In the genomic region with DNA sequence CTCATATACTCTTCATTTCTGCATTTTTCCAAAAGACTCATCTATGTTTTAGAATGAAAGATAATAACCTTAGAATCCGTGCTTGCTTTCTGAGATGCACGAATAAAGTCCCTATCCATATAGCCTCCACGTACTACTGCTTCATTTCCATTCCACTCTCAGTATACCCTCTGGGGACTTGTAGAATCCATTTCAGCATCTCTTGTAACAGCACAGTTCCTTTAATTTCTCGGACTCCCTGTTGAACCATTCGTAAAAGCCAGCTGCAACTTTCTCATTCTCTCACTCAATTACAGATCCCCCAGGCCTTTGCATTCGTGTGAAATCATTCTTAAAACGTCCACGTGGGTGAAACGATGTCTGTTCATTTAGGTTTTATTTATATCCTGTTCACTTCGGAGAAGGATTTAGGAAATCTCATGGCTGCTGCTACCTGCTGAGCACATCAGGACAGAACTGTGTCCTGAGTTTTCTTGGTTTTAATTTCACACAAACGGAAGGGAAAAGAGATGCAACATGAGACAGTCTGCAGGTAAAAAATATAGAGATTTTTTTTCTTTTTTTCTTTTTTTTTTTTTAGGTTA, we compare ENCODE assay signal across 29 mouse cellular contexts.
DNase-seq lines count a peak whose midpoint lies in the region; ATAC-seq lines count a peak whose summit lies in the region.
"Had no signal": no experiment of that assay in that cellular context is flagged by ENCODE, and none has a peak within 500 bp of the region (broad histone marks: within the 10 kb centered on the region; RNA-seq: fewer than 3 reads in every experiment).

No protein-coding gene starts in this region.

- H3K4me1 ChIP-seq in forebrain, embryonic 14.5 days (ENCODE audit: control insufficient read depth, insufficient read depth, low read length): no peaks in the 10 kb centered on the region
- H3K4me1 ChIP-seq in forebrain, embryonic 16.5 days (replicated peaks; ENCODE audit: control insufficient read depth, insufficient read depth, low read length): no peaks in the 10 kb centered on the region
- H3K4me1 ChIP-seq in limb, embryonic 12.5 days (replicated peaks): peaks cover 4% of the 10 kb centered on the region
- 0 out of 2 replicates have a peak, but pooled peaks cover 6% of the 10 kb centered on the region for H3K4me1 ChIP-seq in limb, embryonic 10.5 days
- H3K4me1 ChIP-seq in neural tube, embryonic 15.5 days: peaks cover 8% of the 10 kb centered on the region; the same call in 1 of the 2 replicates
- H3K4me1 ChIP-seq: embryonic facial prominence, embryonic 15.5 days; forebrain, embryonic 12.5 days; kidney, embryonic 15.5 days had no signal

- DNase-seq in forebrain, embryonic 14.5 days (ENCODE audit: low spot score): peak; percentile 16
- DNase-seq in limb, embryonic 10.5 days (ENCODE audit: low spot score): no peak
- DNase-seq in retina, postnatal 1 day: peak; percentile 7
- DNase-seq in retina, embryonic 14.5 days (ENCODE audit: low spot score): no peak
- DNase-seq in cerebellum, adult 8-10 months: no peak
- DNase-seq: adrenal gland, postnatal 14 days; cerebellum, adult 11-12 months; cerebellum, postnatal 10 days; gastrocnemius, adult 2 months; gastrocnemius, postnatal 36 days; heart, adult 18-20 months; kidney, adult 18-20 months; kidney, postnatal 25 days; liver; lung, adult 2 months; lung, postnatal 10 days; spleen, adult 18-20 months; thymus, postnatal 25 days had no signal

- H3K27me3 ChIP-seq in forebrain, embryonic 14.5 days (replicated peaks; ENCODE audit: control insufficient read depth, insufficient read depth, low read length): no peaks in the 10 kb centered on the region
- H3K27me3 ChIP-seq in forebrain, embryonic 16.5 days (replicated peaks; ENCODE audit: control insufficient read depth, insufficient read depth, low read length): no peaks in the 10 kb centered on the region
- no peaks in the 10 kb centered on the region for H3K27me3 ChIP-seq in limb, embryonic 12.5 days
- no peaks in the 10 kb centered on the region for H3K27me3 ChIP-seq in limb, embryonic 10.5 days (ENCODE audit: low read depth, poor library complexity, severe bottlenecking)
- H3K27me3 ChIP-seq in neural tube, embryonic 15.5 days (replicated peaks): no peaks in the 10 kb centered on the region
- H3K27me3 ChIP-seq: embryonic facial prominence, embryonic 15.5 days; forebrain, embryonic 12.5 days; kidney, embryonic 15.5 days had no signal

- ATAC-seq in forebrain, embryonic 14.5 days: no peak
- ATAC-seq in forebrain, embryonic 16.5 days: no peak
- ATAC-seq in limb, embryonic 12.5 days (ENCODE audit: insufficient number of reproducible peaks, insufficient read depth, low FRiP score, low TSS enrichment, low read depth): peak; percentile 68; the same call in 1 of the 2 replicates
- ATAC-seq in neural tube, embryonic 15.5 days (ENCODE audit: low FRiP score): peak; percentile 79

- H3K9me3 ChIP-seq in forebrain, embryonic 14.5 days (replicated peaks; ENCODE audit: control insufficient read depth, low read length): no peaks in the 10 kb centered on the region
- H3K9me3 ChIP-seq in forebrain, embryonic 16.5 days (ENCODE audit: control insufficient read depth, low read length): no peaks in the 10 kb centered on the region
- H3K9me3 ChIP-seq in limb, embryonic 12.5 days: no peaks in the 10 kb centered on the region
- H3K9me3 ChIP-seq in limb, embryonic 10.5 days (replicated peaks): no peaks in the 10 kb centered on the region
- no peaks in the 10 kb centered on the region for H3K9me3 ChIP-seq in neural tube, embryonic 15.5 days (replicated peaks)
- H3K9me3 ChIP-seq: embryonic facial prominence, embryonic 15.5 days; forebrain, embryonic 12.5 days; kidney, embryonic 15.5 days had no signal

- no peaks in the 10 kb centered on the region for H3K36me3 ChIP-seq in forebrain, embryonic 14.5 days (ENCODE audit: control insufficient read depth, insufficient read depth, low read length)
- H3K36me3 ChIP-seq in forebrain, embryonic 16.5 days (ENCODE audit: control insufficient read depth, insufficient read depth): no peaks in the 10 kb centered on the region
- H3K36me3 ChIP-seq in limb, embryonic 12.5 days: no peaks in the 10 kb centered on the region
- no peaks in the 10 kb centered on the region for H3K36me3 ChIP-seq in limb, embryonic 10.5 days
- H3K36me3 ChIP-seq in neural tube, embryonic 15.5 days: no peaks in the 10 kb centered on the region
- H3K36me3 ChIP-seq: embryonic facial prominence, embryonic 15.5 days; forebrain, embryonic 12.5 days; kidney, embryonic 15.5 days had no signal

- no peak overlapping the region for H3K4me2 ChIP-seq in forebrain, embryonic 14.5 days (ENCODE audit: low read length)
- no peak overlapping the region for H3K4me2 ChIP-seq in forebrain, embryonic 16.5 days (ENCODE audit: low read length)
- H3K4me2 ChIP-seq in limb, embryonic 12.5 days: peak overlapping the region; percentile 3
- H3K4me2 ChIP-seq in neural tube, embryonic 15.5 days: peak overlapping the region; percentile 23; the same call in 1 of the 2 replicates
- H3K4me2 ChIP-seq: embryonic facial prominence, embryonic 15.5 days; forebrain, embryonic 12.5 days; heart, embryonic 11.5 days; kidney, embryonic 15.5 days had no signal

- H3K4me3 ChIP-seq in forebrain, embryonic 14.5 days (ENCODE audit: low read depth, low read length): no peak overlapping the region
- no peak overlapping the region for H3K4me3 ChIP-seq in forebrain, embryonic 16.5 days (replicated peaks; ENCODE audit: low read length)
- H3K4me3 ChIP-seq in limb, embryonic 12.5 days (replicated peaks): no peak overlapping the region
- no peak overlapping the region for H3K4me3 ChIP-seq in limb, embryonic 10.5 days
- no peak overlapping the region for H3K4me3 ChIP-seq in neural tube, embryonic 15.5 days (replicated peaks)
- H3K4me3 ChIP-seq: embryonic facial prominence, embryonic 15.5 days; forebrain, embryonic 12.5 days; gastrocnemius, adult 2 months; kidney, embryonic 15.5 days; layer of hippocampus, adult 2 months; left cerebral cortex, adult 2 months had no signal

- H3K9ac ChIP-seq in forebrain, embryonic 14.5 days (ENCODE audit: low read length): no peak overlapping the region
- H3K9ac ChIP-seq in forebrain, embryonic 16.5 days (replicated peaks; ENCODE audit: low read depth, low read length): no peak overlapping the region
- H3K9ac ChIP-seq in limb, embryonic 12.5 days (replicated peaks): no peak overlapping the region
- H3K9ac ChIP-seq in neural tube, embryonic 15.5 days (replicated peaks): no peak overlapping the region
- H3K9ac ChIP-seq: embryonic facial prominence, embryonic 15.5 days; forebrain, embryonic 12.5 days; kidney, embryonic 15.5 days; liver, embryonic 14.5 days had no signal

- no peak overlapping the region for H3K27ac ChIP-seq in forebrain, embryonic 14.5 days (ENCODE audit: low read depth, low read length)
- H3K27ac ChIP-seq in forebrain, embryonic 16.5 days (ENCODE audit: low read length): no peak overlapping the region
- no peak overlapping the region for H3K27ac ChIP-seq in limb, embryonic 12.5 days
- no peak overlapping the region for H3K27ac ChIP-seq in limb, embryonic 10.5 days
- no peak overlapping the region for H3K27ac ChIP-seq in neural tube, embryonic 15.5 days (replicated peaks)
- H3K27ac ChIP-seq: embryonic facial prominence, embryonic 15.5 days; forebrain, embryonic 12.5 days; gastrocnemius, adult 2 months; kidney, embryonic 15.5 days; layer of hippocampus, adult 2 months; left cerebral cortex, adult 2 months; liver, embryonic 14.5 days; macrophage had no signal

- 55% methylated on average over 11 of the region's 11 CpGs for WGBS in forebrain, embryonic 14.5 days
- WGBS in forebrain, embryonic 16.5 days: 55% methylated on average over 11 of the region's 11 CpGs
- 28% methylated on average over 11 of the region's 11 CpGs for WGBS in limb, embryonic 12.5 days
- WGBS in limb, embryonic 10.5 days: 71% methylated on average over 11 of the region's 11 CpGs
- 31% methylated on average over 11 of the region's 11 CpGs for WGBS in neural tube, embryonic 15.5 days

Comparison
In these comparisons a context has a peak if more than half of its experiments do, and no peak if none do; other contexts are left out.
1. DNase-seq: peak in forebrain, embryonic 14.5 days (single experiment) and retina, postnatal 1 day (single experiment); none in limb, embryonic 10.5 days (single experiment), retina, embryonic 14.5 days (single experiment) and cerebellum, adult 8-10 months (single experiment).
2. ATAC-seq: peak in limb, embryonic 12.5 days (single experiment) and neural tube, embryonic 15.5 days (single experiment); none in forebrain, embryonic 14.5 days (single experiment) and forebrain, embryonic 16.5 days (single experiment).
3. H3K4me2 ChIP-seq: peak in limb, embryonic 12.5 days (single experiment) and neural tube, embryonic 15.5 days (single experiment); none in forebrain, embryonic 14.5 days (single experiment) and forebrain, embryonic 16.5 days (single experiment).